Mouse (Mus musculus) brain, adult 2 months (tissue): ENCODE results near the gene Abhd14a.

Experiments
- DNase-seq: peaks from one replicate; pipeline ENCODE4 v3.0.0; 2011; ENCODE audit warnings: low read depth, low spot score

Abhd14a gene

GRCm38 (mm10) chr9:106469317-106469716 lies 21.8 kb upstream of the Abhd14a start:
- no peak for DNase-seq

- DNase-seq: no peak
Measured at GRCm38 (mm10) chr9:106467746-106468145, 20.3 kb upstream of the Abhd14a start.

GRCm38 (mm10) chr9:106466721-106467120 lies 19.2 kb upstream of the Abhd14a start:
- DNase-seq: no peak

- DNase-seq: peak; percentile 96
Measured at GRCm38 (mm10) chr9:106465571-106466200, 18.2 kb upstream of the Abhd14a start, which contains the start of gene Gpr62. Gene Gpr62, minus strand, starts transcription at chr9:106465938.

- DNase-seq: peak; percentile 95
Measured at GRCm38 (mm10) chr9:106464751-106465541, 17.5 kb upstream of the Abhd14a start.

GRCm38 (mm10) chr9:106463122-106464063 lies 15.9 kb upstream of the Abhd14a start:
- DNase-seq: peak; percentile 92

- DNase-seq: no peak
Measured at GRCm38 (mm10) chr9:106462430-106462800, 14.9 kb upstream of the Abhd14a start.

- DNase-seq: peak; percentile 65
Measured at GRCm38 (mm10) chr9:106461641-106462429, 14.4 kb upstream of the Abhd14a start.

- DNase-seq: no peak
Measured at GRCm38 (mm10) chr9:106461026-106461415, 13.5 kb upstream of the Abhd14a start.

GRCm38 (mm10) chr9:106460401-106461025 lies 13.0 kb upstream of the Abhd14a start:
- DNase-seq: peak; percentile 91

- DNase-seq: peak; percentile 64
Measured at GRCm38 (mm10) chr9:106459946-106460345, 12.5 kb upstream of the Abhd14a start.

GRCm38 (mm10) chr9:106457920-106458319 lies 10.4 kb upstream of the Abhd14a start:
- DNase-seq: no peak

GRCm38 (mm10) chr9:106457163-106457559 lies 9.7 kb upstream of the Abhd14a start:
- DNase-seq: no peak

- DNase-seq: no peak
Measured at GRCm38 (mm10) chr9:106456325-106457162, 9.1 kb upstream of the Abhd14a start.

- DNase-seq: peak; percentile 83
Measured at GRCm38 (mm10) chr9:106454888-106455681, 7.6 kb upstream of the Abhd14a start.

- peak; percentile 66 for DNase-seq
Measured at GRCm38 (mm10) chr9:106454071-106454761, 6.7 kb upstream of the Abhd14a start.

- peak; percentile 85 for DNase-seq
Measured at GRCm38 (mm10) chr9:106453271-106454070, 6.0 kb upstream of the Abhd14a start, which contains the start of gene Pcbp4. Gene Pcbp4, plus strand, starts transcription at chr9:106453291.
